Mouse (Mus musculus) retina, postnatal 7 days (tissue): Measurements from ENCODE around the gene Rab25.
A peak's percentile ranks its signal among the peaks of the same experiment; 100 is the strongest.

Source experiments
- DNase-seq: peaks from one replicate; pipeline ENCODE4 v3.0.0-alpha.2; 2012; ENCODE audit warnings: low read depth, low spot score

Gene Rab25

DNA sequence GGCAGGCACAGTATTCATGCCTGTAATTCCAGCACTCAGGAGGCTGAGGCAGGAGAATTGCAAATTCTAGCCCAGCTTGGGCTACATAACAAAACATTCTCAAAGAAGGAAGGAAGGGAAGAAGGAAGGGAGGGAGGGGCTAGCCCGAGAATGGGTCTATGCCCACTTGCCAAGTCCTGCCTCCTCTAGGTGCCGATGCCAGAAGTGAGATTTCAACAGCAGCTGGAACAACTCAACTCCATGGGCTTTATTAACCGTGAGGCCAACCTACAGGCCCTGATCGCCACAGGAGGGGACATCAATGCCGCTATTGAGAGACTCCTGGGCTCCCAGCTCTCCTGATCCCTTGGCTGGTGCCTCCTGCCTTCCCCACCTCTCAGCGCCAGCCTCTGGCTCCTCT lies 19.8 kb upstream of the Rab25 start:
- DNase-seq, result no peak

DNA sequence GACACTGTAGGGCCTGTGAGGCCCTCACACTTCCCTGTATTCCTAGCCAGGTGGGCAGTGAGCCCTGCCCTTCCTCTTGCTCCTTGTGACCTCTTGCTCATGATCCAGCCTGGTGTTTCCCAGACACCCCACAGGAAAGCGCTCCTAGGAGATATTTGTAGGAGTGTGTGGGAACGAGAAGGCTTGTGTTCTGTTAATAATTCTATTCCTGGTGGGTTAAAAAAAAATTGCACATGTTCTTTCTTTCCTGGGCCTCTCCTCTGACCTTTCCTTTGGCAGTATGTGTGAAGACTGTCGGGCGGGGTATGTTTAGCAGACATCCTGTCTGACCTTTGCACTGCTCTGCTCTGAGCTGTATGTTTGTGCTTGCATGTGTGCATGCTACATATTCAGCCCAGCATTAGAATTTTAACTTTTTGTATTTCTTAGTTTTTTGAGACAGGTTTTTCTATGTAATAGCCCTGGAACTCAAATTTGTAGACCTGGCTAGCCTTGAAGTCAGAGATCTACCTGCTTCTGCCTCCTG lies 18.5 kb upstream of the Rab25 start:
- DNase-seq, result no peak

DNA sequence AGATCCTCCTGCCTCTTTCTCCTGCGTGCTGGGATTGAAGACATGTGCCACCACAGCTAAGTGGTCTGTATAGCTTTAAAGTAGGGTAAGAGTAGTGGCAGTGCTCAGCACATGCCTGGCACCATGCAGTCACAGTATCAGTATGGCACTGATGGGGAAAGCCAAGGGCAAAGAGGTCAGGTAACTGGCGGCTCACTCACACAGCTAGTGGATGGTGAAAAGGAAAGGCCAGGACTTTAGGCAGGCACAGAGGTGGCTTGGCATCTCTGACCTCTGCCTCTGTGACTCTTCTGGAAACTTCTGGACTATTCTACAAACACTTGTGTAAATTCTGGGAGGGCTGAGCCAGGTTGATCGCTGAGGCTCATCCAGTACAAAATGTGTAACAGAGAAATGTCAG lies 18.0 kb upstream of the Rab25 start:
- DNase-seq, result no peak

DNA sequence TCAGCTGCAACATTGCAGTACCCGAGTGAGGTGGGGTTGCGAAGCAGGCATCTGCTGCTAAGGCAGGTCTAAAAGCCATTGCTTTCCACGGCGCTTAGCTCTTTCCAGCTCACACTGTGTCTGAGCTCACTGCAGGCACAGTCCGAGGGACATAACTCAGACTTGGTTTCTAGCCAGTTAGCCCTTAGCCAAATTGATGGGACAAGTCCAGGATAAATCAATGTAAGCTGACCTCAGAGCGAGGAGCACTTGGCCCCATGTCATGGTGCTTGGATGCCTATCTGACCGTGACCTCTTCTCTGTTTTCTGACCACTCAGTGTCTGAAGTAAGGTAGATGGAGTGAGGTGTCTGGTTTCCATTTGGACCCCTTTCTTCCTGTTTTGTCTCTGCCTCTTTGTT lies 15.9 kb upstream of the Rab25 start:
- no peak for DNase-seq

DNA sequence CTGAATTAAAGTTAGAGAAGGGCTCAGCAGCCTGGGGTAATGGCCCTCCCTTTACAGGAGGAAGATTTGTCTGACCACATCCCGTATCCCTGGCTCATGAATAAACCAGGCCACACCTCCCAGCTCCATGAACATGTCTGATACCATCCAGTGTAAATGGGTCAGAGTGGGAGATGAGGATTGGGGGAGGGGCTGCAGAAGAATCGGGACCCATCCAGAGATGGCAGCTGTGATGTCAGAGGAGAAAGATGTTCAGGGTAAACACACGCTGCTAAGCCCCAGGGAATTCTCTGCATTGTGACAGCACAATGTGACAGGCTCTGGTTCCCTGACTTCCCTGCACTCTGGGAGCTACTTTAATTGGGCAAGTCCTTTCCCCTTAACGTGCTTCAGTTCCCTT lies 15.3 kb upstream of the Rab25 start:
- DNase-seq, result no peak

DNA sequence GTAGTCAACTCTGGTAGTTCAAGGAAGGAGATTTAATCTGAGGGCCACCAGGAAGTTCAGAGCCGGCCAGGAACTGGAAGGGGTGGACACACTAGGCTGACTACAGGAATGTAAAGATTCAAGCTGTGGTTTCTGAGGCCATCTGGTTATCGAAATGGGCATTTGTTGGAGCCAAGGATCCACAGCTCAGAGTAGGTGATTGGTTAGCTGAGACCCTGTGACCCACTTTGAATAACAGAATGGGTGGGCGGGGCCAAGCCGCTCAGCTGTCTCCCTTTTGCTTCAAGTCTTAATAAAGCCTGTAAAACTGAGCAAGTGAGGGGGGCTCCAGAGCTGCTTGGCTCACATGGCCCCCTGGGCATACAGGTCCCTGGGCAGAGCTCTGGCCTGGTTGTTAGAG lies 13.9 kb upstream of the Rab25 start:
- no peak for DNase-seq

DNA sequence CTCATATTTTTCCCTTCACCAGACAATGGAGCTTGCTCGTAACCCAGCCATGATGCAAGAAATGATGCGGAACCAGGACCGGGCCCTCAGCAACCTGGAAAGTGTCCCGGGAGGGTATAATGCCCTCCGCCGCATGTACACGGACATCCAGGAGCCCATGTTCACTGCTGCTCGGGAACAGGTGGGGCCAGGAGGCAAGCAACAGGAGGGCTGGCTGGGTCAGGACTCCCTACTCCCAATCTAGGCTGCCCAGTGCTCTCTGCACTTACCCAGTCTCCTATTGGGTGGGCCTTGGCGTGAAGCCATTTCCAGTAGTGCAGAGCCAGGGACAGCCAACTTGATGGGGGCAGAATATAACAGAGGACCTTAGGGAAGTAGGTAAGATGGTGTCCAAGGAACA lies 11.5 kb upstream of the Rab25 start:
- no peak for DNase-seq

DNA sequence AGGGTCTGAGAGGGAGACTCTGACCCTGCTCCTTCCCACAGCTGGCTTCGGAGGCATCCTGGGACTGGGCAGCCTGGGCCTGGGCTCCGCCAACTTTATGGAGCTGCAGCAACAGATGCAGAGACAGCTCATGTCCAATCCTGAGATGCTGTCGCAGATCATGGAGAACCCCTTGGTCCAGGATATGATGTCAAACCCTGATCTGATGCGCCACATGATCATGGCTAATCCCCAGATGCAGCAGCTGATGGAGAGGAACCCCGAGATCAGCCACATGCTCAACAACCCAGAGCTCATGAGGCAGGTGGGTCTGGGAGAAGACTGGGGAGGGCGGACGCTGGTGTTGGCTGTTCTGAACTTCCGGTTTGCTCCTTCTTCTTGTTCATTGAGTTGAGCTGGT lies 8.5 kb upstream of the Rab25 start:
- no peak for DNase-seq

DNA sequence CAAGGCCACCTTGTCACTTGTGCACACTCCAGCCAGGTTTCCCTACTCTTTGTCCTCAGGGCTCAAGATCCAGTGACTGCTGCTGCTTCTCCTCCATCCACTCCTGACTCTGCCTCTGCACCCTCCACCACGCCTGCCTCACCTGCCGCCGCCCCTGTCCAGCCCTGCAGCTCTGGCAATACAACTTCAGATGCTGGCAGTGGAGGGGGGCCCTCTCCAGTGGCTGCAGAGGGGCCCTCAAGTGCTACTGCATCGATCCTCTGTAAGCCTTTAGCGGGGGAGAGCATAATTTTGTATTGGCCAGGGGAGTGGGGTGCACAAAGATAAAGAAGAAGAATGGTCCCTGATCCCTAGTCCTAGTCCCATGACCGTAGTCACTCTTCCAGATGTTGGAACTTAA lies 7.6 kb upstream of the Rab25 start:
- DNase-seq, result no peak

DNA sequence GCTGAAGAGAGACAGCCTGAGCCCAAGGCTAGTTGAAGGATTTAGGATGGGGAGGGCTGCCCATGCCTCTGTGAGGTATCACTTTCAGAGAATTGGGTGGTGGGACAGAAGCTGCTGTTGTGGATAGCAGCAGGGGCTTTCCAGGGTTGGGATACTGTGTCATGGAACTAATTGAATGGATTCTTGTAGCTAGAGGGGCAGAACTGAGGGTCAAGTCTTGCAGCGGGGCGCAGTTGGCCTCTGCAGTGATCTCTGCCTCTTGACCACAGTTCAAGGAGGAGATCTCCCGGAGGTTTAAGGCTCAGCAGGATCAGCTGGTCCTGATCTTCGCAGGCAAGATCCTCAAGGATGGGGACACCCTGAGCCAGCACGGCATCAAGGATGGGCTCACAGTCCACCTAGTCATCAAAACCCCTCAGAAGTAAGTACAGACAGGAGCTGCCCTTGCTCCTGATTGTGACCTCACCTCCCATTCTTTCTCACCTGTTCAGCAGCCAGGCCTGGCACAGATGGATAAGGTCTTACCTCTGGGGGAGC lies 7.0 kb upstream of the Rab25 start:
- no peak for DNase-seq

DNA sequence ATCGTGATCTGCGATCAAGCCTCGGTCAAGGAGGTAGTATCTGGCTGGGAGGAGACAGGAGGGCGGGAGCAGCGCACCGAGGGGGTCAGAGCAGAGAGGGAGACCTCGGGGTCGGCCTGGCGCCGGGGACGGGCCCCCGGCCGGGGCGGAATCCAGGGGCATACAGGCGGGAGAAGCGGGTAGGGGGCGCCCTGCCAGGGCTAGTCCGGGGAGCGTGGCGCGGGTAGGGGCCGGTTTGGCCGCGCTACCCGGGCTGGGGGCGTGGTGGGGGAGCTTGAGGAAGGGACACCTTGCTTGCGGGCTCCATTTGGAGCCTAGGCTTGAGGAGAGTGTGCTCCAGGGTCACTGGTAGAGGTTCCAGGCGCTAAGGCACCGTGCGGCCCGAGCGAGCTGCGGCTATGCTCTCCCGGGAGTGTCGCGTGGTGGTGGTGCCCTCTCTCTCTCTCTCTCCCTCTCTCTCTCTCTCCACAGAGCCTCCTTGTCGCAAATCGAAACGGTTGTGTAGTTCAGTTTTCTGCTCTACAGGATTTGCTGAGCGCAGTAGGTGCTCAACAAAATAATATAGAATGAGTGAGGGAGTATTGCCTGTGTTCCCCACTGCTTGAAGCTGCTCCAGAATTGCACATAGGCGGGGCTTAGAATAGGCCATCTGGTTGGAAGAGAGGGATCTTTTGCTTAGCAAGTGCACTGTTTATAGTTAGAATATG lies 5.9 kb upstream of the Rab25 start:
- no peak for DNase-seq

DNA sequence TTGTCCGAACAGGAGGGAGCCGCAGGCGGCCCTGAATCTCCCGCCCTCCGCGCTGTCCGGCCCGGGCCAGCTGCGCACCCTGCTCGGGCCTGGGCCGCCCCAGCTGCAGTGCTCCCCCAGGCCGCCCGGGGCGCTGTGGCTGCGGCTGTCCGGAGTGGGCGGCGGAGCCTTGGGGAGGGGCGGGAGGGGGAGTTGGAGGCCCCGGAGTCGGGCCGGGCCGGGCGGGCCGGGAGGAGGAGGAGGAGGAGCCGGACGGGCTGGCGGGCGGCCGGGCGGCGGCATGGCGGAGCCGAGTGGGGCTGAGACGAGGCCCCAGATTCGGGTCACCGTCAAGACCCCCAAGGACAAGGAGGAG lies 5.4 kb upstream of the Rab25 start, which contains the start of gene Ubqln4:
Ubqln4 (plus strand) TSS at position 234 of the 355 bp plus-strand sequence.
- DNase-seq, result peak; percentile 86

DNA sequence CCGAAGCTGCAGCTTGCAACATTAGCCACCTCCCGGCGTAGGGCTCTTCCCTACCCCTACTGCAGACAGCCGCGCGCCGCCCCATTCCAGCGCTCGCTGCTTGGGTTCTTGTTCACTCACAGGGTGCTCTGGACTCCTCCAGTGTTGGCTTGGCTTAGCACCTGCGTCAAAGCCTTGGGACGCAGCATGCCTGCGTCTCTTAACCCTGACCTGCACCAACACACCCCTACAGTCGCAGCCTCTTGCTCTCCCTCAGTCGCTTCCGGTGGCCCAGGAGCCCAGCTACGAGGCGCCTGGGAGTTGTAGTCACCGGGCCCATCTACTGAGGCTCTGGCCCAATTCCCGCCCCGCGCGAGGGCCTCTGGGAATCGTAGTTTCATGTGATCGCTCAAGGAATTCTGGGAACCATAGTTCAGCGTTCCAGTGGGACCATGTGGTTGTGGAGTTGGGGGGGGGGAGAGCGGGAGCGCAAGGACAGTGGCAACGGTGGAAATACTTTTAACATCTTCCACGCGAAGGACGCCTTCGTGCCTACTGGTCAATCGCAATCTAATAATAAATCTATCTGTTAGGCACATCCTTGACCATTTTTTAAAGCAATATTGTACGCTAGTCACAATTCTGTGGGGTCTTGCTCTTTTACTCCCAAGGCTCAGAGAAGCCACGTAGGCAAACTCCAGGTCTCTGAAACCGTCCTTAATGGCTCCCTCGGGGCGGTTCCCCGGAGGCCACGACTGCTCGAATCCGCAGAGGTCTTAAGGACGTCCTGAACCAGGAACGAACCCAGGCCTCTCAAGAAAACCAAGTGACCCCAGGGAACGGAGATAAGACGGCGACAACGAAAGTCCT lies 4.8 kb upstream of the Rab25 start, which contains the start of gene Lamtor2:
Lamtor2 (minus strand) TSS at position 399 of the 849 bp plus-strand sequence.
- DNase-seq, result peak; percentile 95

DNA sequence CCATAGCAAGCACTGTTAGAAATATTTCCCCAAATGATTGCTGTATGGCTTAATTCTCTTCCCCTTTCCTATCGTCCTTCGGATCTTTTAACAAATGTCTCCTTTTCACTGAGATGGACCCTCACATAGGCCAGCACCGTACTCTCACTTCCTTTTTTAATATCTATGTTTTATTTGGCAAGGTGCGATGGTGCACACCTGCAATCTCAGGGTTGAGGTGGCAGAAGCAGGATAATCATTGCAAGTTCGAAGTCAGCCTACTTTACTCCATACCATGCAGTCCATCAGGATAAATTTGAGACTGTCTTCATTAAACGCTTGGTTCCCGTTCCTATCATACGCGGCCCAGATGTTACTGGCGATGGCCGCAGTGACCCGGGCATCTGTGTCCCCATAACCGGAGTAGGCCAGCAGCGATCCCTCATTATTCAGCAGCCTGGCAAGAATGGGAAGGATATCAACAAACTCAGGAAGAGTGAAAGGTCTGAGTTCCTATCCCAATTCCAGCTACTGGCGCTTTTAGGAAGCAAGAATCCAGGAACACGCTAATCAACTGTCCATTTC lies 4.1 kb upstream of the Rab25 start:
- no peak for DNase-seq

DNA sequence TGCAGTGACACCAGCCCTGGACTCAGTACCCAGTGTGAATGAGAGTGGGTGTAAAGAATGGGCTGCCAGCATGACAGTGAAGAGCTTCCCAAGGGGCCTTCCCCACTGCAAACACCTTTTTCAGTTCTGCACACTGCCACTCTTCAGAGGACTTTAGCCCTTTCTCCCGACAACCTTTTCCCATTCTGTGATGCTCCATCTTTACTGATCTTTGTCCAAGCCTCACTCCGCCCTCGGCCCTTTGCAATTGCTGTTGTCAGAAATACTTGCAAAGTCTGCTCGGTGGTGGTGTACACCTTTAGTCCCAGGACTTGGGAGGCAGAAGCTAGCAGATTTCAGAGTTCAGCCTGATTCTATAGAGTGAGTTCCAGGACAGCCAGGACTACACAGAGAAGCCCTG lies 3.5 kb upstream of the Rab25 start:
- no peak for DNase-seq

DNA sequence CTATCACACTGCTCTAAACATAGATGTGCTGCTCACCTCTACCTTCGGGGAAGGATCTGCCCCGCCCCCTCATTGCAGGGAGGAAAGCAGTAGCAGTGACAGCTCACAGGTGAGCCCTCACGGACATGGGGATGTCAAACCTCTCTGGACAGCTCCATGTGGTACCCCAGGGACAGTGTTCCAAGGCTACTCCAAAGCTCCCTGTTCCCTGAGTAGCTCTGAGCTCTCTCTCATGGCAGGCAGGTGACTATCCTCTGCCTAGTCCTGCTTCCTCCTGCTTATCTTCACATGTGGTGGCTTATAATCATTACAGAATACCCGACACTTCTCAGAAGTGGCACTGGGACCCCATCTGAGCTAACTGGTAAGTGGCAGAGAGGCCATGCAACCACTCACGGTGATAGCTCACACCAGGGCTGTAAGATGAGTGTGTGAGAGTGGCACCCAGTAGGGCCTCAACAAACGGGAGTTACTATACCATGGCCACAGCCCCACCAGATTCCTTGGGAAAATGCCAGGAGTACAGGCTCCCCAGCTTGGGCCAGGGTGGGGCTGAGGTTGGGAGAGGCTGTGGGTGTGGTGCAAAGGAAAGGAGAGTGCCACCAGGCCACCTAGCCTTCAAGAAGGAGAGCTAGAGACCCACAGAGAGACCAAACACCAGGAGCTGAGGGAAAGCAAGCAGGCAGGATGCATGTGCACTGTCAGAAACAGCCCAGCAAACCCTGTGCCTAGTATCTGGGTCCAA lies 1.3 kb downstream of the Rab25 start:
- DNase-seq, result no peak

DNA sequence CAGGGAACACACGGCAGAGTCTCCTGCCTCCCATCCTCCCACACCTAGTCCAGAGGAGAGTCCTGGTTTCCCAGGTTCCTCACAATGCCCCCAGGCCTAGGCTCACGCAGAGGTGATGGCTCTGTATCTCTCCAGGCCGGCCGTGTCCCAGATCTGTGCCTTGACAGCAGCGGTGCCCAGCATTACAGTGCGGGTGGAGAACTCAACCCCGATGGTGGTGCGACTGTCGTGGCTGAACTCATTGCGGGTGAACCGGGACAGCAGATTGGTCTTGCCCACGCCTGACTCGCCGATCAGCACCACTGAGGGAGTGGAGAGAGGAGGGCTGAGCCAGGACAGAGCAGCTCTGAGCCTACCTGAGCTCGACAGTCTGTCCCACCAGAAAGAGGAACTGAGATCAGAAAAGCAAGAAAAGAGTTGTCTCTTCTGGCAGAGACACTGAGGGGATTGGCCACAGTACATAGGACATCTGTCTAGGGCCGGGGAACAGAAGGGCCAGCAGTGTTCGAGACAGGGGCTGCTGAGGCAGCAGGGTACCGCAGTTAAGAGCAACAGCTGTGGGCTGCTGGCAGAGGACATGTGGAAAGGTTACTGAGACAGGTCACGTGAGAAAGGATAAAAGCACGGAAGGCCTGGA lies 3.0 kb downstream of the Rab25 start:
- DNase-seq, result no peak

DNA sequence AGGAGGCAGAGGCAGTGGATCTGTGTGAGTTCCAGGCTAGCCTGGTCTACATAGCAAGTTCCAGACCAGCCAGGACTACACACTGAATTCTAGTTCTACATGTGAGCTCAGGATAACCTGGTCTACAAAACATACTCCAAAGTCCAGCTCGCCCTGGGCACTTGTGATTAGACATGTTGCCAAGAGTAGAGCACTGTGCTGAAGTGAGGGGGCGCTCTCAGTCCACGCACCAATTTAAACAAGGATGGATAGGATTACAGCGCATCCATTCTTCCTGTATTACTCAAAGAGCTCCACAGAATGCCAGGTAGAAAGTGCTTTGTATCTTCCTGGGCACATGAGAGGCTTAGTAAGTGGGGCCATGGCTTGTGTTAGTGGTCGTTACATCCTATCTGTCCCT lies 3.6 kb downstream of the Rab25 start:
- DNase-seq, result no peak

DNA sequence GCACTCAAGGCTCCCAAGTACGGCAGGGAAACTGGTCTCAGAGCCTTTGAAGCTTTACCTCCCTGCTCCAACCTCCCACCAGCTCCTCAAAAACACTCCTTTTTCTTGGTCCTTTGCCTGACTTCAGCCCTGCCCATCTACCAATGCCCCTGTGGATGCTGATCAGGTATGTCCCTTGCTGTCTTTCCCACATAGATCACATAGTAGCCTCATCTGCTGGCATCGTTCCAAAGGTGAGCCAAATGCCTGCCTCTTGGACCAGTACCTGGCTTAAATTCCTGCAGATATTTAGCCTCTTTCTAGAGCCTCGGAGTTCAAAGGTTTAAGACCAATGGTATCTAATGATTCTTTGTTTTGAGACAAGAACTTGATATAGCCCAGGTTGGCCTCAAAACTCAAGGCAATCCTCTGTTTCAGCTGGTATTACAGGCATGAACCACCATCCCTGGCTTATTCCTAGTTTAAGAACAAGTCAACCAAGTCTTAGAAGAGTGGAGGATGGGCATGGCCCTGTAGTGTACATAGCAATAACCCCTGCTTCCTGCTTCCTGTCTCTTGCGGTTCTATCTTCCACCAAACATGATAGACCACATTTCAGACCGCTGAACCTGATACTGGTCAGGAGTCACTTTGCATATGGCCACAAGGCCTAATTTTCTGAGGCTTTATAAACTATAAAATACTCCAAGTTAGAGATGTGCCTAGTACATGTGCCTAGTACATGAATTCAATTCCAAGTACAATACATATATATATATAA lies 4.3 kb downstream of the Rab25 start:
- DNase-seq, result no peak

DNA sequence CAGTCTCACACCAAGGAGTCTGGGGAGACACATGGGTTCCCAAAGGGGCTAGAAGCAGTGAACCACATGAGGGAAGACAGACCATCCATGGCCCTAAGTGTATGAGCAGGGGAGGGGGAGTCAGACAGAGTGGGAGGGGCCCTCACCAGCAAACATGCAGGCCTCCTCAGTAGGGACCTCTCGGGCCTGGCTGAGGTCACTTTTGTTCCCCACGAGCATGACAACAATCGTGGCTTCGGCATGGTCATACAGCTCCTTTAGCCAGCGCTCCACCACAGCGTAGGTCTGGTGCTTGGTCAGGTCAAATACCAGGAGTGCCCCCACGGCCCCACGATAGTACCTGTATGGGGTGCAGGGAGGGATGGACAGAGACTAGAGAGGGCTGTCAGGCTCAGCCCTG lies 4.9 kb downstream of the Rab25 start:
- DNase-seq, result no peak
